Mouse (Mus musculus) midbrain, embryonic 11.5 days (tissue): Measurements from ENCODE around the gene Ctbp2. TPM values are rescaled to one million over a fixed set of nuclear protein-coding genes. Genes with fewer than 3 reads are reported as not detected.
A peak's percentile ranks its signal among the peaks of the same experiment; 100 is the strongest.

Source experiments
- ATAC-seq: fragments of 200-750 bp; cut with Nextera tagmentation; 2 replicates; pipeline ENCODE4 v1.8.0; 2017; ENCODE audit warnings: moderate TSS enrichment, moderate library complexity; ENCODE audit not compliant: low FRiP score
- DNase-seq: peaks from one replicate; pipeline ENCODE4 v3.0.0; 2015; ENCODE audit warnings: low spot score; ENCODE audit errors: missing footprints
- H3K27ac ChIP-seq: fragments of 300-500 bp; sonication (generic); 2 replicates; pipeline ENCODE4 v1.5.1; 2014; ENCODE audit warnings: low read depth, low read length
- H3K27me3 ChIP-seq: fragments of 300-500 bp; sonication (generic); 2 replicates; pipeline ENCODE4 v1.6.1; 2014; ENCODE audit warnings: mild to moderate bottlenecking, low read length, moderate library complexity, mixed read lengths; ENCODE audit not compliant: control insufficient read depth, insufficient read depth
- H3K36me3 ChIP-seq: fragments of 300-500 bp; sonication (generic); 2 replicates; pipeline ENCODE4 v1.6.1; 2014; ENCODE audit warnings: mild to moderate bottlenecking, low read length, moderate library complexity, mixed read lengths; ENCODE audit not compliant: control insufficient read depth, insufficient read depth
- H3K4me1 ChIP-seq: fragments of 300-500 bp; sonication (generic); 2 replicates; pipeline ENCODE4 v1.6.1; 2014; ENCODE audit warnings: low read length; ENCODE audit not compliant: control insufficient read depth, insufficient read depth
- H3K4me2 ChIP-seq: fragments of 300-500 bp; sonication (generic); 2 replicates; pipeline ENCODE4 v1.6.1; 2014; ENCODE audit warnings: mild to moderate bottlenecking, moderate library complexity
- H3K4me3 ChIP-seq: fragments of 300-500 bp; sonication (generic); 2 replicates; pipeline ENCODE4 v1.5.1; 2014; ENCODE audit warnings: low read depth, low read length
- H3K9ac ChIP-seq: fragments of 300-500 bp; sonication (generic); 2 replicates; pipeline ENCODE4 v1.6.1; 2014; ENCODE audit warnings: low read length
- H3K9me3 ChIP-seq: fragments of 300-500 bp; sonication (generic); 2 replicates; pipeline ENCODE4 v1.6.1; 2016; ENCODE audit warnings: low read length; ENCODE audit not compliant: control insufficient read depth
- WGBS: fragments of 180-500 bp; shearing (Covaris S2); extraction: QIAGEN DNeasy Blood & Tissue Kit; methylation state at CpG from one replicate; pipeline ENCODE4 v1.1.7; 2014; 5-methylcytosine and 5-hydroxymethylcytosine counted together
- polyA plus RNA-seq: library from polyadenylated mRNA; unstranded; fragments of >200 nt; fragmentation: Nextera tagmentation; extraction: Ambion mirVana; gene quantifications from 2 replicates; pipeline ENCODE4 v1.2.1, GENCODE M21; 2014

Ctbp2 gene
- polyA plus RNA-seq, 1 experiment from 2014 or later: 131 TPM

DNA sequence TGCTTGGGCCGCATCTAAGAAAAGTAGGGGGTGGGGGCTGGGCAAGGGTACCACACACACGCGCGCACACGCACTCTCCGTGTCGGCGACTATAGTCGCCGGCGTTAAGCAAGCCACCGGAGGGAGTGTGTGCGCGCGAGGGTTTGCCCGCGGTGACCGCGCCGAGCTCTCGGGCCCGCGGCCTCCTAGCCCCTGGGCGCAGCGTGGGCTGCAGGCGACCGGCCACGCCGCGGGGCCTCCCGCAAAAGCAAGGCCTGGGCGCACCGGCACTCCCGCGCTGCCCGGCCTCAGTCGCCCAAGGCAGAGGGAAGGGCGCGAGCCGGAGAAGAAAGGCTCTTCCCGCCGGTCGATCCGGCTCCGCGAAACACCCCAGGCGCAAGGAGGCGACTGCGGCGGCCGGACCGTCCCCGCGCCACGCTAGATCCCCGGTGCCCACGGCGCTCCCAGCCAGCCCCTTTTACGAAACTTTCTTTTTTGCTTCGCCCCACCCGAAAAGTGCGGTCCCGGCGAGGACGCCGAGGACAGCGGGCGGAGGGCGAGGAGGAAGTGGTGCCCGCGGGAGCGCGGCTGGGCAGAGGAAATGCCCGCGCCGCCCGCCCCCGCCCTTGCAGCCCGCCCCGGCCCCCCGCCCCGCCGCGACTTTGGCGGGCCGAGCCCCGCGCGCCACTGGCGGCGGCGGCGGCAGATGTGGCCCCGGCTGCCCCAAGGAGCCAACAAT, 2.3 kb downstream of the Ctbp2 start:
- H3K9ac ChIP-seq: peak overlapping the region; percentile 99
- WGBS: under 1% methylated on average over 81 of the region's 94 CpGs
- no peaks in the 10 kb centered on the region for H3K36me3 ChIP-seq
- peaks cover 37% of the 10 kb centered on the region for H3K4me1 ChIP-seq
- peak overlapping the region; percentile 98 for H3K4me2 ChIP-seq
- ATAC-seq: peak; percentile 23
- H3K27ac ChIP-seq: peak overlapping the region; percentile 99
- H3K9me3 ChIP-seq: no peaks in the 10 kb centered on the region
- peak overlapping the region; percentile 93 for H3K4me3 ChIP-seq
- peaks cover 10% of the 10 kb centered on the region for H3K27me3 ChIP-seq
- peak; percentile 97 for DNase-seq

DNA sequence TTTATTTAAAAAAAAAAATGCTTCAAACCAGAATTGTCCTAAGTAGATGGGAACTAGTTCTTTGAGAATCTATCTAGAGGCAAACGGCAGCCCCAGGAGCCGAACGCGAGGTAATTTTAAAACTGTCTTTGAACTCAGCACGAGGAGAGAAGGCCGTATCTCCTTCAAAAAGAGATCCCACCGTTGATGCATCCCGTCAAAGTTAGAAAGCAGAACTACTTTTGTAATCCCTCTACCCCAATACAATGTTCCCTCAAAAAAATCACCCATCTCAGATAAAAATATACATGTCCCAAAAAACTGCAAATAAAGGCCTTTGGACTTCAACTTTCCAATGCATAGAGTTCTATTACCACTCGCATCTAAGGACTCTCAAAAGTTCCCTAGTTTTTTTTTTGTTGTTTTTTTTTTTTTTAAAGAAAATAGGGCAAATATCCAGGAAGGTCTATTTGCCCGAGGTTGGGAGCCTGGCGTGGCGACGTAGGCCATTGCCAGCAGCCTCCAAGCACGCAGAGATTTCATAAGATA, 3.0 kb downstream of the Ctbp2 start:
- Histone ChIP-seq H3K9me3 (no peaks in the 10 kb centered on the region), H3K27ac (peak overlapping the region; percentile 99), H3K36me3 (no peaks in the 10 kb centered on the region), H3K4me3 (peak overlapping the region; percentile 93), H3K4me1 (peaks cover 43% of the 10 kb centered on the region), H3K27me3 (peaks cover 9% of the 10 kb centered on the region), H3K9ac (peak overlapping the region; percentile 99), H3K4me2 (peak overlapping the region; percentile 98)
- peak; percentile 90 for DNase-seq
- under 1% methylated on average over 14 of the region's 14 CpGs for WGBS
- no peak for ATAC-seq

DNA sequence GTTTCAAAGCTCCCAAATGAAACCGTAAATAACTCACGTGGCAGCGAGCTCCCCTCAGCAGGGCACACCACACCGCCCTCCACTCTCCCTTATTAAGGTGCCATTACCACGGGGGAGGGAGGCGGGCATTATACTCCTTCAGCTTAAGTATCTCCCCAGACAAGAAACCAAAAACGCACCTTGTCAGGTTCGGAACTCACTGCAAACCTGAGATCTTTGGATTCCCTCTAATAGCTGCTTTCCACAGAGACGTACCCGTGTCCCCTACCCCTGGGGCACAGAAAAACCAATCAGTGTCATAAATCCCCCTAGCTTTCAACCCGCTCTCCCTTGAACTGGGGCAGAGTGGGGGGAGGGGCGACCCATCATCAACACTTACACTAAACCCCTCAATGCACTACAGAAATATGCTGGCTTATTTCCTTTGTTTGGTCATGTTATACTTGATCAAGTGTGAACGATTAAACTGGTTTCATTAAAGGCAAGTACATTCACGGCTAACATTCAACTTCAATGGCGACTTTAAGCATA, 3.9 kb downstream of the Ctbp2 start:
- peaks cover 50% of the 10 kb centered on the region for H3K4me1 ChIP-seq
- 2% methylated on average over 15 of the region's 15 CpGs for WGBS
- ATAC-seq: no peak
- 0 out of 2 replicates have a peak, but pooled peaks cover 1% of the 10 kb centered on the region for H3K27me3 ChIP-seq
- peak overlapping the region; percentile 93 for H3K4me3 ChIP-seq
- no peak overlapping the region for H3K27ac ChIP-seq
- DNase-seq: peak; percentile 92
- peak overlapping the region; percentile 98 for H3K4me2 ChIP-seq
- H3K9ac ChIP-seq: peak overlapping the region; percentile 53
- no peaks in the 10 kb centered on the region for H3K36me3 ChIP-seq
- no peaks in the 10 kb centered on the region for H3K9me3 ChIP-seq

DNA sequence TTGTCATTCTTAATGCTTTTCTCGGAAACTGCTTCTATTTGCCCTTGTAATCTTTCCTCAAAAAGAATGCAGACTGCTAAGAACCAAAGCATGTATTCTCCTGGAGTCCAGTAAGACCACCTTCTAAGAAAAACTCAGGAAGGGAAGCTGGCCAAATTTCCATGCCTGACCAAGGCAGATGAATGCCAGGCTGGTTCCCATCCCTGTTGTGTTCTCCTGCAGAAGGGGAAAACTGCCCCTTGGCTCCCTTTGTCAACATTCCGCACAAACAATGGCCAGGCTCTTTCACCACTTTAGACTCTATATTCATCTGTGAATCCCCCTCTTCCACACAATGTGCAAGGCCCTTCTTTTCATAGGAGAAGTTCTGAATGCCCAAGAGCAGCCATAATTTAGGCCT, 6.3 kb downstream of the Ctbp2 start:
- 9% methylated on average over 2 of the region's 2 CpGs for WGBS
- no peak overlapping the region for H3K9ac ChIP-seq
- DNase-seq (peak; percentile 88), ATAC-seq (no peak)
- H3K27me3 ChIP-seq: no peaks in the 10 kb centered on the region
- no peaks in the 10 kb centered on the region for H3K36me3 ChIP-seq
- no peak overlapping the region for H3K27ac ChIP-seq
- H3K4me2 ChIP-seq: peak overlapping the region; percentile 17
- no peak overlapping the region for H3K4me3 ChIP-seq
- peaks cover 61% of the 10 kb centered on the region for H3K4me1 ChIP-seq
- H3K9me3 ChIP-seq: no peaks in the 10 kb centered on the region

DNA sequence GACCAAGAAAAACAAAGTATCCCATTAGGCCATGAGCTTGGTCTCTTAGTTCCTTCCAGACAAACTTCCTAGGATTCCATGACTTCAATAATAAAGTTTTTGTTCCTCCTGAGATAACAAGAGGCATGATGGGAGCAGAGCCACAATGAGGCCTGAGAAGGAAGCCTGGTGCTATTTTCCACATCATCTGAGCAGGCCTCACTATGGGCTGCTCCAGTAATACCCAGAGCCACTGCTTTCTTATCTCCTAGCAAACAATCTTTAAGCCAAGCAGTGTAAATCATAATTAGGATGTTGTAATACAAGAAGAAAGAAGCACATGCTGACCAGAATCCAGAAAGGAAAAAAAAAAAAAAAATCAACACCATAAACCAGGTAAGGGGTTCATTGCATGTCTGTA, 7.6 kb downstream of the Ctbp2 start:
- Histone ChIP-seq H3K4me2 (no peak overlapping the region), H3K36me3 (no peaks in the 10 kb centered on the region), H3K9me3 (no peaks in the 10 kb centered on the region), H3K4me1 (peaks cover 72% of the 10 kb centered on the region), H3K9ac (no peak overlapping the region), H3K4me3 (no peak overlapping the region), H3K27me3 (no peaks in the 10 kb centered on the region), H3K27ac (no peak overlapping the region)
- ATAC-seq (no peak), DNase-seq (no peak)

DNA sequence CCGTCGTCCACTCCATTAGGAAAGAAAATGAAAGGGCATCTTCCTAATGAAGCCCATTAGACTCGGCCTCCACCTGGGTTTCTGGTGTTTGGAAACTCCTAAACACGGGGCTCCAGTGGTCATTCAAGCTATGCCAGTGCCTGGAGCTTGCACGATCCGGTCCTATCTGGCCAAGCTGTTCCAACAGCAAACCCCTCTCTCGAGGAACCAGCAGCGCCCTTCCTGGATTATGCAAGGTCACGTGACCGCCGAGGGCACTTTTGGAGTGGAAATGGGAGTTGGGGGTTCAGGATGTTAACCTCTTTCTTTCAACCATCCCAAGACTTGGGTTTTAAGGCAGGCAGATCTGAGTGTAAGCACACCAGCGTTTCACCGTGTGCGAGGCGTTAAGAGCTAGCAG, 8.3 kb downstream of the Ctbp2 start:
- Histone ChIP-seq H3K9ac (peak overlapping the region; percentile 27; the same call in 1 of the 2 replicates), H3K9me3 (no peaks in the 10 kb centered on the region), H3K4me3 (no peak overlapping the region; the same call in 1 of the 2 replicates), H3K4me1 (peaks cover 79% of the 10 kb centered on the region), H3K27ac (no peak overlapping the region), H3K27me3 (no peaks in the 10 kb centered on the region), H3K36me3 (no peaks in the 10 kb centered on the region), H3K4me2 (peak overlapping the region; percentile 30)
- ATAC-seq (no peak), DNase-seq (peak; percentile 92)
- 14% methylated on average over 15 of the region's 15 CpGs for WGBS

DNA sequence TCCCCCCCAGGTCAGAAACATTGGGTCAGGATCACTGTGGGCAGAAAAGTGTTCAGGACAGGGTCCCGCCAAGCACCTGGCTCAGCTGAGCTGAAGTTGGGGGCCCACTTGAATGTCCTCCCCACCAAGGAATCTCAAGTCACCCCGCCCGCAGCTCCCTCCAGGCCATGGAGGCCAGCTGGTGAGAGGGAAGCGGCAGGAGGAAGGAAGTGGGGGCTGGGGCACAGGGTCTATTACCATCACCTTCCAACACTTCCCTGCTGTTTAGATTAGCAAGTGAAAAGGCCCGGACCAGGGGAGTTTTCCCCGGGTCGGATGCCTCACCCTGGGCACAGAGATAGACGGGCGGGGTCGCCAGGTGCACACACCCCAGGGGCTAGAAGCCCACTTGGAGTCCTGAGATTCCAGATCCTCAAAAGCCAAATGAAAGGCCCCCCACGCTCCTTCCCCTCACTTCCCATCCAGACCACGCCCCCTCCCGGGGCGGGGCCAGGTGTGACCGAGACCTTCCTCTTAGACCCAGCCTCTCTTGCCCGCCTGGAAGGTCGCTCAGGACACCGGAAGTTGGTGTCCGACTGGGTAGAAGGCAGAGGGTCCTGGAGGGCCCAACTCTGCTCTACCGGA, 9.2 kb downstream of the Ctbp2 start:
- peak overlapping the region; percentile 14 for H3K4me2 ChIP-seq
- ATAC-seq: peak; percentile 33; the same call in 1 of the 2 replicates
- no peaks in the 10 kb centered on the region for H3K27me3 ChIP-seq
- no peak overlapping the region for H3K4me3 ChIP-seq
- peaks cover 71% of the 10 kb centered on the region for H3K4me1 ChIP-seq
- 11% methylated on average over 20 of the region's 20 CpGs for WGBS
- no peak overlapping the region for H3K9ac ChIP-seq
- no peak overlapping the region for H3K27ac ChIP-seq
- H3K36me3 ChIP-seq: no peaks in the 10 kb centered on the region
- no peaks in the 10 kb centered on the region for H3K9me3 ChIP-seq
- no peak for DNase-seq

DNA sequence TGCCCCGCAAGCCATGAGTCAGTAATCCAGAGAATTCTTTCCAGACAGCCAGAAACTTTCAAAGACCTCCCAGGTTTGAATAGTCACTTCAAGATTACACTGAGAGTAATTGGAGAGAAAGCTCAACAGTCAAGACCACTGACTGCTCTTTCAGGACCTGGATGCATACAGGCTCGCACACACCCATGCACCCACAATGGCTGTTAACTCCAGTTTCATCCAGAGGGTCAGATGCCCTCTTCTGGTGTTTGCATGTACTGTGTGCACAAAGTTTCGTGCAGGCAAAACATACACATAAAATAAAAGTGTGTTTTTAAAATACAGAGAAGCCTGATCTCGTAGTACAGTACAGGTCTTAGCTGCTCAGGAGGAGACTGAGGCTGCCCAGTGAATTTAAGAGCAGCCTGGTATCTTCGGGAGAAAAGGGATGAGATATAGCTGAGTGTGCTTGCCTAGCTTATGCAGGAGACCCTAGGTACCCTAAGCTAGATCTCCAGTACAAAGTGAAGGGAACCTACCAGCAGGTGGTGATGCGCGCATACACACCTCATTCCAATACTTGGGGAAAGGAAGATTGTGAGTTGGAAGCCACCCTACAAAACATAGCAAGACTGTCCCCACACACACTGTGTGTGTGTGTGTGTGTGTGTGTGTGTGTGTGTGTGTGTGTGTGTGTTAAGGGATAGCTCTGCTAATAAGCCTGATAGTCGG, 10.8 kb downstream of the Ctbp2 start:
- Histone ChIP-seq H3K9me3 (no peaks in the 10 kb centered on the region), H3K4me3 (no peak overlapping the region), H3K27me3 (no peaks in the 10 kb centered on the region), H3K4me1 (peaks cover 66% of the 10 kb centered on the region), H3K27ac (no peak overlapping the region), H3K36me3 (no peaks in the 10 kb centered on the region), H3K4me2 (no peak overlapping the region), H3K9ac (no peak overlapping the region)
- WGBS: 76% methylated on average over 8 of the region's 8 CpGs
- ATAC-seq: no peak
- no peak for DNase-seq
